Mouse (Mus musculus) heart, embryonic 10.5 days (tissue): ENCODE results near the gene Ctnna2. TPM values are rescaled to one million over a fixed set of nuclear protein-coding genes. Genes with fewer than 3 reads are reported as not detected.

Experiments
- DNase-seq: peaks from one replicate; pipeline ENCODE4 v3.0.0-alpha.2; 2017; ENCODE audit warnings: low spot score
- H3K27ac ChIP-seq: fragments of 300-500 bp; sonication (generic); 2 replicates; pipeline ENCODE4 v1.5.1; 2016; ENCODE audit warnings: mild to moderate bottlenecking
- H3K27me3 ChIP-seq: fragments of 300-500 bp; sonication (generic); 2 replicates; pipeline ENCODE4 v1.6.1; 2016; ENCODE audit warnings: mild to moderate bottlenecking; ENCODE audit not compliant: poor library complexity, insufficient read depth, severe bottlenecking
- H3K36me3 ChIP-seq: fragments of 300-500 bp; sonication (generic); 2 replicates; pipeline ENCODE4 v1.6.1; 2016; ENCODE audit warnings: mild to moderate bottlenecking, moderate library complexity
- H3K4me1 ChIP-seq: fragments of 300-500 bp; sonication (generic); 2 replicates; pipeline ENCODE4 v1.6.1; 2016; ENCODE audit warnings: mild to moderate bottlenecking
- H3K4me3 ChIP-seq: fragments of 300-500 bp; sonication (generic); 2 replicates; pipeline ENCODE4 v1.5.1; 2016; ENCODE audit warnings: mild to moderate bottlenecking, moderate library complexity
- H3K9me3 ChIP-seq: fragments of 300-500 bp; sonication (generic); 2 replicates; pipeline ENCODE4 v1.6.1; 2016; ENCODE audit warnings: mild to moderate bottlenecking, moderate library complexity
- WGBS: fragments of 180-500 bp; shearing (Covaris S2); methylation state at CpG from one replicate; pipeline ENCODE4 v1.1.7; 2016; 5-methylcytosine and 5-hydroxymethylcytosine counted together
- polyA plus RNA-seq: library from polyadenylated mRNA; unstranded; fragments of >200 nt; fragmentation: Nextera tagmentation; extraction: Ambion mirVana; gene quantifications from 2 replicates; pipeline ENCODE4 v1.2.1, GENCODE M21; 2016

Ctnna2 gene
- 0.79 and 2.7 TPM in 2 replicates for polyA plus RNA-seq

DNA sequence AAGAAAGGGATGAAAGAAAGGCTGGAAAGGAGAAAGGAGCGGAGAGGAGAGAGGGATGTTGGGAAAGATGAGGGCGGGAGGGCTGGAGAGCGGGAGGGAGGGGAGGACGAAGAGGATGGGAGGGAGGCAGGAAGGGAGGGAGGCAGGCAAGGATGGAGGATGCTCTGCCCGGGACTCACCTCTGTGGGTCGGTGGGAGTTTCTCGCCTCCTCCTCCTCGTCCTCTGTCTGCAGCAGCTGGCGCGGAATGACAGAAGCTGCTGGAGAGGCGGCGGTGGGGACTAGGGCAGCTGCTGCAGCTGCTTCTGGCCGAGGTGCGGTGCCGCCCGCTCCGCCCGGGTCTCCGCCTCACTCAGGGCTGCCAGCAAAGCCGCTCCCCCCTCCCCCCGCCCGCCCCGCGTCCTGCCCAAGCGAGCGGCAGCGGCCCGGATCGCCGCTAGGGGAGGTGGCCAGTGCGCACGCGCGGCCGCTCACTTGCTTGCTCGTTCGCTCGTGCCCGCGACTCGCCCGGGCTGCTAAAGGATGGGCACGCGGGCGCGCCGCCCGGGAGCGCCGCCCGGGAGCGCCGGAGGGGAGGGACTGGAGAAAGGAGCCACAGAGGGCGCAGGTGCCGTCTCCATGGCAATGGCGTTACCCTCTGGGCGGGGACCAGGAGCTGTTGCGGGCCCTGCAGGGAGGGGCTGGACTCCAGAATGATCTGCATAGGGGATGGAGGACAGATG lies at the start of gene Ctnna2:
Ctnna2 (minus strand) TSS at position 459 of the 721 bp plus-strand sequence.
- Histone ChIP-seq H3K9me3 (no peaks in the 10 kb centered on the region), H3K27me3 (no peaks in the 10 kb centered on the region; the same call in 1 of the 2 replicates), H3K27ac (peak within 1 kb of the TSS; percentile 29; the same call in 1 of the 2 replicates), H3K4me1 (peaks cover 12% of the 10 kb centered on the region; the same call in 1 of the 2 replicates), H3K36me3 (no peaks in the 10 kb centered on the region), H3K4me3 (peak within 1 kb of the TSS; percentile 70)
- DNase-seq, result peak; percentile 82
- WGBS, result 2% methylated on average over 34 of the region's 58 CpGs

DNA sequence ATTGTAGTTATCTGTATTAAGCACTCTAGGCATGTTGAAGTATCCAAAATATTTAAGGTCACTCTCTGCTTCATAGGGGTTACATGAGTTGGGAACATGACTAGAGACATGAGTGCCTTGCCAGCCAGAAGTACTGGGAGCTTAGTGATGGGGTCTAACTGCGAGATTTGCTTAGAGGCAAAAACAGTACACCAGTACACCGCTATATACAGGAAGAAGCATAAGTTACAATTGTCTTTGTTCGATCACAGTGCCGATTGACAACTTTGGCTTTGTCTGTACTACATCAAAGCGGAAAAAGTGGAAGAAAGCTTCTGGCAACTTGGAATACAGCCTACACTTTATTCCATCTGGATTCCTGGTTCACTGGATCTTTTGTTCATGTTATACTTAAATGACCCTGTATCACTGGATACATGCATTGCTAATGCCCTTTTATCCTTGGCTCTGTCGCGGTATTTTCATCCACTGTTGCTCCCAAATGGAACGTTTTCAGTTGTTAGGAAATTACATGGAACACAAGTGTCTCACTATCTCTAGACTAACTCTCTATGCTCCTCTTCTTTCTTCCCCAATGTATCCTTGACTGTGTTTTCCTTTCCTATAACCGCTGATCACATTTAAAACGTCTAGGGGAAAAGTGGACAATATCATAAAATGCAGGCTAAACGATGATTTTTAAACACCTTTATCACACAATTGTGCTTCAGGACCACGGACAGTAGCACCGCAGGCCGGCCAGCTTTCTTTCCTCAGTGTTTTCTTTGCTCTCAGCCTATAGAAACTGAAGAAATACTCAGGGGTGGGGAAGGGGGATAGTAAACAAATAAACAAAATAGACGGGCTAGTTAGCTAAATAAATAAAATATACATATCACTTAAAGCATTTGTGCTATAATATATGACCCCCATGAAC lies 896 bp upstream of the Ctnna2 start:
- Histone ChIP-seq H3K9me3 (no peaks in the 10 kb centered on the region), H3K4me1 (peaks cover 12% of the 10 kb centered on the region; the same call in 1 of the 2 replicates), H3K4me3 (peak overlapping the region; percentile 70), H3K27me3 (no peaks in the 10 kb centered on the region; the same call in 1 of the 2 replicates), H3K27ac (no peak overlapping the region), H3K36me3 (no peaks in the 10 kb centered on the region)
- 17% methylated on average over 15 of the region's 15 CpGs for WGBS
- no peak for DNase-seq

DNA sequence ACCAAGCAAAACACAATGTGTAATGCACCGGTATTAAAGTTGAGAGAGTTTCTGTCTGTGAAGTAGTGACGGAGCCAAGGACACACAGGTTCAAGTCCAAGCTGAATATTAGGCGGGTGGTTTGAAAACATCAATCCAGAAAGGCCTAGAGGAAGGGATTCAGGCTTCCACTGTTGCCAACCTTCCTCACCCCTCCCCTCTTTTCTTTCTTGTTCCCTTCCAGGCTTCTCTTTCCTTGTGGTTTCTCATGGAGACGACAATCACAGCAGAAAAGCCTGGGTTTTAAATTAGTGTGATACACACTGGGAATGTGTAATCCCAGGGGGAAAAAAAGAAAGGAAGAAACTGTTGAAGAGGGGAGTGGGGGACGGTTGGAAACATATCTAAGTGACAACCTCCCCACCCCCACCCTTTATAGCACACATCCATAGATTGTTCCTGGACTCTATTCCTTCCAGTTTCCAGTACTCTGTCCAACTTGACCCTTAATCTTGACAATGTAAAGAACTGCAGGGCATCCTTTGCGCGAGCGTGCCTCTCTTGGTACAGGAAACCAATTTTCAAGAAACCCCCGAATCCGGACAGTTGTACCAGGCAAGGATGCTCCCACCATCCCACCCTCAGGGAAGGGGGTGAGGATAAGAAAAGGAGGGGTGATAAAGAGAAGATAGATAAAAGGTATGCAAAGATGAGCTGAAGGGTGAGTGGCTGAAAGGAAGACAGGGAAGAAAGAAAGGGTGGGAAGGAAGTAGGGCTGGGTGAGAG lies 841 bp downstream of the Ctnna2 start:
- H3K27me3 ChIP-seq, result no peaks in the 10 kb centered on the region; the same call in 1 of the 2 replicates
- H3K4me3 ChIP-seq, result peak overlapping the region; percentile 70
- peaks cover 12% of the 10 kb centered on the region; the same call in 1 of the 2 replicates for H3K4me1 ChIP-seq
- H3K27ac ChIP-seq, result no peak overlapping the region
- H3K9me3 ChIP-seq, result no peaks in the 10 kb centered on the region
- no peaks in the 10 kb centered on the region for H3K36me3 ChIP-seq
- DNase-seq, result no peak
- WGBS, result 25% methylated on average over 10 of the region's 10 CpGs

DNA sequence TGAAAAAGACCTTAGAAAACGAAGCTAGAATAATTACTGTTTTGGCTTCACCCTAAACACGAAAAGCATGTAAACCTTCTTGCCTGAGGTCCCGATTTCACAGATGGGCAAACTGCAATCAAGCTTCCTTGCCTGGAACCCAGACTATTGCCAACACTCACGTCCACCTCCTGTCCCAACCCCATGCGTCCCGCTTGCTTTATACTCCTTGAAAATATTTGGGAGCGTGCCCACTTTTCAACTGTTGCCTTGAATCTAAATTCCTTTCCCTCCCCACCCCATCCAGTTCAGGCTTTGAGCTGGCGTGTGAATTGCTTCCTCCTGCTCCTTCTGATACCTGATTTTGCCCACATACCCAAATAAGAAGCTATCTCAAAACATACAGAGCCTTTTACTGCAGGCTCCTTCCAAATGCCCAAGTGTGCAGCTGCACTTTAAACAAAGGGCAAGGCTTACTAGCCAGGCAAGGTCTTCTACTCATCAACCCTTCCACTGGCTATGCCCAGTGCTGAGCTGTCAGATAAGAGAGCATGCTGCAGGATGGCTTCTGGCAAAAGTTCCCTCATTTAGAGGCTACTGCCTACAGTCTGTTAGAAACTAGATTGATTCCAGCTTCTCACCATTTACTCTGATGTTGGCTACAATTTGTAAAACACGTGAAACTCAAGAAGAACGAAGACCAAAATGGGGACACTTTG lies 8.8 kb downstream of the Ctnna2 start:
- Histone ChIP-seq H3K4me1 (no peaks in the 10 kb centered on the region), H3K9me3 (no peaks in the 10 kb centered on the region), H3K27me3 (no peaks in the 10 kb centered on the region), H3K27ac (no peak overlapping the region), H3K4me3 (no peak overlapping the region), H3K36me3 (no peaks in the 10 kb centered on the region)
- WGBS, result 65% methylated on average over 10 of the region's 10 CpGs
- DNase-seq, result no peak

DNA sequence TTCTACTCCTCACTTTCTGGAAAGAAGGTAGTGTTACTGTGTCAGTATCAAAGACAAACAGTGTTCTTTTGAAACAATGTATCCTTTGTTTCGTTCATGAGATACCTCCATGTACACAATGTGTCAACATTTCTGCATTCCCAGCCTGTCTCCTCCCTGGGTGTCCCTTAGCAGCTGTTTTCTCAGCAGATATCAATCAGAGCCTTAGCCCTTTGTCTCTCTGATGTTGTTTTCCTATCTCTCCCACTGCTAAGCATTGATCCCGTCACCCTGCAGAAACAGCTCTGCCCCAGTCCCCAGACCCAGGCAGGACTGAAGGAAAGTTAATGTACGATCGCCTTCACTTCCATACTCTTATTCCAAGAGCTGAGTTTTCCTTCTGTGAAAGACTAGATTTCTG lies 9.7 kb downstream of the Ctnna2 start:
- Histone ChIP-seq H3K36me3 (no peaks in the 10 kb centered on the region), H3K27me3 (no peaks in the 10 kb centered on the region), H3K27ac (no peak overlapping the region), H3K4me1 (no peaks in the 10 kb centered on the region), H3K9me3 (no peaks in the 10 kb centered on the region), H3K4me3 (no peak overlapping the region)
- 23% methylated on average over 4 of the region's 4 CpGs for WGBS
- no peak for DNase-seq

DNA sequence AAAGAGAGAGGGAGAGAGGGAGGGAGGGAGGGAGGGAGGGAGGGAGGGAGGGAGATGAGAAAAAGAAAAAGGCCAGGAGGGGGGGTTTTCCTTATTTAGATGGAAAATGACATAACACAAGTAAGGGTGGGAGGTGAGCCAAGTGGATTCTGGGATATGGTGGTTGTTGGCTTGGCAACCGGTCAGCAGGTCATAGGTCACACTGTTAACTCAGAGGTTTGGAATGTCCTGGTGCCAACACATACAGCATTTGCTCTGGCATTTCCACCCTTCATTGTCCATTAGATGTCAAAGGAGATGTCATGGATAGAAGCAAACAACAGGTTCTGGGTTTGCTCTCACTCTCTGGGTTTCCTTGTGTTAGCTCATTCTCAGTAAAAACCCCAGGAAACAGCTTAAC lies 17.5 kb downstream of the Ctnna2 start:
- DNase-seq, result no peak
- WGBS, result 78% methylated on average over 1 of the region's 1 CpGs
- H3K27ac ChIP-seq, result no peak overlapping the region

DNA sequence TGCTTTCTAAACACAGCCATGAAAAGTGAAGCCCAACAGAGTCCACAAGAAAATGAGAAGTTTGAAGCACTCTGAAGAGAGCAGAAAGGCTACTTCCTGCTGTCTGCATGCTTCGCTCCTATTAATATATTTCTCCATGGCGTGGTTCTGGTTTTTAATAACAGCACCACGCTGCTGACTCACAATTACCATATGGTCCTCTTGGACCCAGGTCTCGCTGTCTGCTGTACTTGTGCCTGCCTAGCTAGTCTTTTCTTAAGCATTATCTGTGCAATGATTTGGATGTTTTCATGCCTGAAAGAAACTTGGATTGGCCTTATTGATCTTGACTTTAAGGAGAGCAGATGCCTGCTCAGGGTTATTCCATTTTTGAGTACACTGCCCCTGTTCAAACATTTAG lies 28.2 kb downstream of the Ctnna2 start:
- H3K27ac ChIP-seq, result no peak overlapping the region
- 93% methylated on average over 4 of the region's 4 CpGs for WGBS
- DNase-seq, result no peak
- no peak overlapping the region for H3K4me3 ChIP-seq
- no peaks in the 10 kb centered on the region for H3K9me3 ChIP-seq
- no peaks in the 10 kb centered on the region for H3K27me3 ChIP-seq
- no peaks in the 10 kb centered on the region for H3K36me3 ChIP-seq
- H3K4me1 ChIP-seq, result no peaks in the 10 kb centered on the region

More for the DNA sequence above, 17.5 kb downstream of the Ctnna2 start:
- Histone ChIP-seq H3K9me3 (no peaks in the 10 kb centered on the region), H3K36me3 (no peaks in the 10 kb centered on the region), H3K4me3 (no peak overlapping the region), H3K4me1 (no peaks in the 10 kb centered on the region), H3K27me3 (no peaks in the 10 kb centered on the region)

DNA sequence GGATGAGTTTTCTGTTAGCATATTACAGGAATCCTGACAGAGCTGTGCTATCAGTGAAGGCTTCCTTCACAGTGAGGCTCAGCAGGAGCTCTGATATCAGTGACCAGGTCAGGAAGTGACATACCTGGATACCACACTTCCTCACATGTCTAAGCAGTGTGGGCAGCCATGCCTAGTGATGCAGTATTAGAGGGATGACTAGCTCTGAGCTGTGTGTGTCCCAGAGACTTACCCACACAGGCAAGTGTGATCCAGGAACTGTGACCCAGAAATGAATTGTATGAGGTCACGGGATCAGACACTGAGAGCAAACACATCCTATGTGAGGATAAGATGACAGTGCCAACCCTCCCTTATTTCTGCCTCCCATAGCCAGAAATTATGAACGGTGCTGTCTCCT lies 28.8 kb downstream of the Ctnna2 start:
- Histone ChIP-seq H3K4me3 (no peak overlapping the region), H3K27ac (no peak overlapping the region), H3K4me1 (no peaks in the 10 kb centered on the region), H3K9me3 (no peaks in the 10 kb centered on the region), H3K27me3 (no peaks in the 10 kb centered on the region), H3K36me3 (no peaks in the 10 kb centered on the region)
- no peak for DNase-seq
- 88% methylated on average over 2 of the region's 2 CpGs for WGBS

DNA sequence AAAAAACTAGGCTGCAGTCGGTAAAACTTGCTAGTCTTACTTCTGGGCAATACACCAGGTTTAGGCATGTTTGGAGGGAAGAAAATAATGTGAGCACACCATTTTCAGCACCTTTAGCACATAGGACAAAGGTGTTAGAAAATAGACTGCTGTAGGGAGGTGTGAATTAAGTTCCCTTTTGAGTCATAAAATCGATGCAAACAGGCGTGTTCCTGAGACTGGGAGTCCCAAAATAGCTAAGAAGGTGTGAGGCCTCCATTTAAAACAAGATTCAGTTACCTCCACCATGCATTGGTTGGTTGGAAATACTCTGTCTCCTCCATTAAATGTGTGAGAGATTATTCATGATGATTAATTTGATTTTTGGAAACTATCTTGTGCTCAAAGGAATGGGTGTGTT lies 50.1 kb downstream of the Ctnna2 start:
- H3K27me3 ChIP-seq, result no peaks in the 10 kb centered on the region
- no peaks in the 10 kb centered on the region for H3K36me3 ChIP-seq
- no peak for DNase-seq
- no peak overlapping the region for H3K4me3 ChIP-seq
- no peaks in the 10 kb centered on the region for H3K9me3 ChIP-seq
- H3K27ac ChIP-seq, result no peak overlapping the region
- H3K4me1 ChIP-seq, result no peaks in the 10 kb centered on the region
- 77% methylated on average over 3 of the region's 3 CpGs for WGBS

DNA sequence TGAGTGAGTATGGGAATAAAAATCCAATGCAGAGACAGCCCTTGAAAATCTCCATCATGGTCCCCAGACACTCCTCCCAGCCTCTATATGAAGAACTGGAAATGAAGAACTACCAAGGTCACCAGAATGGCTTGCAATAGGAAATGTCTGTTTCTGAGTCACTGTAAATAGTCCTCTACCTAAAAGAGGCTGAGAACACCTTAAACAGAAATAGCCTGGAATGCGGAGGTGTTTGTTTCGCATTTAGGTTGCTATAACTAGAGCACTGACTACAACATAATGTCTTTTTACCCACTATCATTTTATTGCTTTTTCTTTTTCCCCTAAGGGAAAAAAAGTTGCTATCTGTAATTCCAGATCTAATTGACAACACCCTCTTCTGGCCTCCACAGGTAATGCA lies 106.3 kb downstream of the Ctnna2 start:
- Histone ChIP-seq H3K36me3 (no peaks in the 10 kb centered on the region), H3K27me3 (no peaks in the 10 kb centered on the region), H3K9me3 (no peaks in the 10 kb centered on the region), H3K4me1 (no peaks in the 10 kb centered on the region), H3K27ac (no peak overlapping the region), H3K4me3 (no peak overlapping the region)
- no peak for DNase-seq
- 95% methylated on average over 2 of the region's 2 CpGs for WGBS

DNA sequence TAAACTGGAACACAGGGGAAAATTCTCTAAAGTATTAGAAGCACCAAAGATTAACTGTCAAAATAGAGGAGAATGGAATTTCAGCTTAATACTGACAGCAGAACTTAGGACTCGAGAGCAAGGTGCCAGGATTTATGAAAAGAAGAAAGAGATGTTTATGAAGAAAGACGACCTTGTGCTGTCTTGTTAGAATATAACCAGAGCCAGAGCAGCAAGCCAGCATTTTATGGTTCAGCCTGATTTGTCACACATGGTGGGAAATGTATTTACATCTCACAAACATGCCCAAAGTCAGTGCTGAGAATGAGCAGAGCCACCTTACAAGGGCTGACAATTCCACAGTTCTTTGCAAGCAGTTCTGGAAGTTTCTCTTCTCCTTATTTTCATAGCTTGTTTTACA lies 110.2 kb downstream of the Ctnna2 start:
- no peak for DNase-seq
- Histone ChIP-seq H3K36me3 (no peaks in the 10 kb centered on the region), H3K4me1 (no peaks in the 10 kb centered on the region), H3K27me3 (no peaks in the 10 kb centered on the region), H3K27ac (no peak overlapping the region), H3K4me3 (no peak overlapping the region), H3K9me3 (no peaks in the 10 kb centered on the region)
- WGBS, result 56% methylated on average over 2 of the region's 2 CpGs

DNA sequence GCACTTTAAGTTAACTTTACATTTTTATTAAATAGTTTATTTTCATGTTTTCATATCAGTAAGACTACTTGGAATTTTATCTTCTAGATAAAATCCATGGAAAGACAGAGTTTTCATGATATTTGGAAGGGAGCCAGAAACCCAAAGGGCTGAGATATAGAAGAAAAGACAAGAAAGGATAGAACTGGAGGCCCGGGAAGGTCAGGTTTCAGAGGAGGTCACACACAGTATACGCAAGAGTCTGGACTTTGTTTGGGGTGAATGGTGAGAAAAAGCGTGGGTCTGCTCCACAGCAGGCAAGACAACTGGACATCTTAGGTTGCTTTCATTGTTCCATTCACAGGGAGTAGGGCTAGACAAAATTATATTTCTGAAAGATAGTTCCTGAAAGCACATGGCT lies 111.4 kb downstream of the Ctnna2 start:
- DNase-seq, result no peak
- 45% methylated on average over 3 of the region's 3 CpGs for WGBS

More for the DNA sequence above, 111.4 kb downstream of the Ctnna2 start:
- no peak overlapping the region for H3K4me3 ChIP-seq
- no peaks in the 10 kb centered on the region for H3K27me3 ChIP-seq
- H3K36me3 ChIP-seq, result no peaks in the 10 kb centered on the region
- H3K27ac ChIP-seq, result no peak overlapping the region
- H3K4me1 ChIP-seq, result no peaks in the 10 kb centered on the region
- H3K9me3 ChIP-seq, result no peaks in the 10 kb centered on the region
